Mouse (Mus musculus): ENCODE measurements around the gene Fadd. TPM values are rescaled to one million over a fixed set of nuclear protein-coding genes. Genes with fewer than 3 reads are reported as not detected.

Fadd gene
- polyA plus RNA-seq, 1 experiment from 2014 or later: 4.0 TPM

GRCm38 (mm10) chr7:144531585-144532378 lies 50.5 kb downstream of the Fadd start:
- no peaks in the 10 kb centered on the region for H3K27me3 ChIP-seq (ENCODE audit: control insufficient read depth, insufficient read depth, low read depth, low read length)
- no peaks in the 10 kb centered on the region for H3K36me3 ChIP-seq (ENCODE audit: control insufficient read depth, insufficient read depth, low read length)
- H3K4me3 ChIP-seq (ENCODE audit: low read depth, low read length): no peak overlapping the region
- H3K9me3 ChIP-seq (replicated peaks; ENCODE audit: control insufficient read depth, low read length, poor library complexity, severe bottlenecking): no peaks in the 10 kb centered on the region
- H3K4me2 ChIP-seq (ENCODE audit: low read length): no peak overlapping the region
- H3K4me1 ChIP-seq (ENCODE audit: control insufficient read depth, insufficient read depth, low read length): peaks cover 7% of the 10 kb centered on the region
- H3K27ac ChIP-seq (ENCODE audit: low read length): no peak overlapping the region
- ATAC-seq: no peak
- H3K9ac ChIP-seq (ENCODE audit: low read depth, low read length): no peak overlapping the region
- 50% methylated on average over 7 of the region's 7 CpGs for WGBS

GRCm38 (mm10) chr7:144529851-144530250 lies 52.4 kb downstream of the Fadd start:
- ATAC-seq: no peak
- Histone ChIP-seq H3K9me3 (replicated peaks; ENCODE audit: control insufficient read depth, low read length, poor library complexity, severe bottlenecking) (no peaks in the 10 kb centered on the region), H3K36me3 (ENCODE audit: control insufficient read depth, insufficient read depth, low read length) (no peaks in the 10 kb centered on the region), H3K4me3 (ENCODE audit: low read depth, low read length) (no peak overlapping the region), H3K4me2 (ENCODE audit: low read length) (no peak overlapping the region), H3K27me3 (ENCODE audit: control insufficient read depth, insufficient read depth, low read depth, low read length) (no peaks in the 10 kb centered on the region), H3K9ac (ENCODE audit: low read depth, low read length) (no peak overlapping the region), H3K4me1 (ENCODE audit: control insufficient read depth, insufficient read depth, low read length) (peaks cover 4% of the 10 kb centered on the region; the same call in 1 of the 2 replicates), H3K27ac (ENCODE audit: low read length) (no peak overlapping the region)
- WGBS: 91% methylated on average over 3 of the region's 3 CpGs

- Histone ChIP-seq H3K9ac (ENCODE audit: low read depth, low read length) (no peak overlapping the region), H3K36me3 (ENCODE audit: control insufficient read depth, insufficient read depth, low read length) (no peaks in the 10 kb centered on the region), H3K27me3 (ENCODE audit: control insufficient read depth, insufficient read depth, low read depth, low read length) (no peaks in the 10 kb centered on the region), H3K4me1 (ENCODE audit: control insufficient read depth, insufficient read depth, low read length) (peaks cover 4% of the 10 kb centered on the region; the same call in 1 of the 2 replicates), H3K27ac (ENCODE audit: low read length) (no peak overlapping the region), H3K4me3 (ENCODE audit: low read depth, low read length) (no peak overlapping the region), H3K4me2 (ENCODE audit: low read length) (no peak overlapping the region), H3K9me3 (replicated peaks; ENCODE audit: control insufficient read depth, low read length, poor library complexity, severe bottlenecking) (no peaks in the 10 kb centered on the region)
- ATAC-seq: no peak
- WGBS: 57% methylated on average over 1 of the region's 1 CpGs
These were observed 54.5 kb downstream of the Fadd start for GRCm38 (mm10) chr7:144527723-144528221.

Other genes starting within 250 kb of the Fadd start
- 190 and 195 TPM in 2 replicates for gene Cttn, start 111.5 kb downstream of the Fadd start, polyA plus RNA-seq (2015; fragmentation: Nextera tagmentation; extraction: Ambion mirVana)
- 20.8 and 24.8 TPM in 2 replicates for gene Ppfia1, start 28.7 kb downstream of the Fadd start, polyA plus RNA-seq (2015; fragmentation: Nextera tagmentation; extraction: Ambion mirVana)
- gene Ano1, start 169.5 kb upstream of the Fadd start, polyA plus RNA-seq (2015; fragmentation: Nextera tagmentation; extraction: Ambion mirVana): 9.8 and 11.2 TPM in 2 replicates

Data from midbrain, embryonic 16.5 days (tissue).